Mouse (Mus musculus) left cerebral cortex, postnatal 25 days (tissue): Measurements from ENCODE around the gene Lama2. TPM values are rescaled to one million over a fixed set of nuclear protein-coding genes. Genes with fewer than 3 reads are reported as not detected.
A peak's percentile ranks its signal among the peaks of the same experiment; 100 is the strongest.
"Not testable (repeated sequence)": the region's sequence is repeated elsewhere in the genome, so short reads cannot be mapped to it uniquely, and the experiment has no call there.

ENCODE experiments used
- DNase-seq, 2 experiments: peaks; one replicate each; pipeline ENCODE4 v3.0.0; 2022; ENCODE audit warnings: low spot score in 2 of 2, mixed read lengths in 1 of 2
- intact Hi-C: fragments of 180-260 bp; cut with DNase I; formaldehyde crosslinking; loops from one replicate; pipeline ENCODE4 v1.15.1; 2025
- total RNA-seq, 2 experiments: library from RNA; stranded (reverse); gene quantifications; 2 replicates each; pipeline ENCODE4 v1.2.3; 2021

The Lama2 gene
- total RNA-seq, 2 experiments from 2014 or later, result 6.8 to 7.1 TPM

- intact Hi-C loops, result no loop called here
- no peak for DNase-seq
Measured at GRCm38 (mm10) chr10:27101800-27102353, 517.7 kb downstream of the Lama2 start.

GRCm38 (mm10) chr10:27077113-27077512 is 542.4 kb downstream of the Lama2 start:
- no peak for DNase-seq
- intact Hi-C loops, result no loop called here

GRCm38 (mm10) chr10:27068794-27069435 is 550.6 kb downstream of the Lama2 start:
- intact Hi-C loops, result no loop called here
- DNase-seq, result no peak

- intact Hi-C loops, result no loop called here
- no peak for DNase-seq
Measured at GRCm38 (mm10) chr10:27063671-27064070, 555.9 kb downstream of the Lama2 start.

GRCm38 (mm10) chr10:27054488-27054887 is 565.1 kb downstream of the Lama2 start:
- intact Hi-C loops, result no loop called here
- DNase-seq, result no peak

GRCm38 (mm10) chr10:27047196-27047595 is 572.4 kb downstream of the Lama2 start:
- peak; percentile 23 to 50 for DNase-seq
- intact Hi-C loops, result no loop called here

GRCm38 (mm10) chr10:27041812-27042211 is 577.7 kb downstream of the Lama2 start:
- no peak for DNase-seq
- intact Hi-C loops, result no loop called here

- no peak for DNase-seq
- intact Hi-C loops, result no loop called here
Measured at GRCm38 (mm10) chr10:27022707-27023106, 596.9 kb downstream of the Lama2 start.

- no peak for DNase-seq
- intact Hi-C loops, result no loop called here
Measured at GRCm38 (mm10) chr10:27012804-27013365, 606.7 kb downstream of the Lama2 start.

GRCm38 (mm10) chr10:27007364-27007763 is 612.2 kb downstream of the Lama2 start:
- intact Hi-C loops, result no loop called here
- DNase-seq, result no peak

- intact Hi-C loops, result no loop called here
- DNase-seq, result no peak
Measured at GRCm38 (mm10) chr10:27005716-27006115, 613.8 kb downstream of the Lama2 start.

GRCm38 (mm10) chr10:27001554-27002178 is 617.9 kb downstream of the Lama2 start:
- no peak for DNase-seq
- intact Hi-C loops, result no loop called here

- intact Hi-C loops, result loop anchor here (5.0 kb wide), 3 partner anchors 284 to 624 kb away; no protein-coding TSS in a partner anchor
Measured at GRCm38 (mm10) chr10:26996684-26997083, 622.9 kb downstream of the Lama2 start.

GRCm38 (mm10) chr10:26995987-26996386 is 623.6 kb downstream of the Lama2 start:
- DNase-seq, result no peak
- intact Hi-C loops, result loop anchor here (2.0 to 5.0 kb wide), 4 partner anchors 77 to 624 kb away; no protein-coding TSS in a partner anchor

More at GRCm38 (mm10) chr10:26996684-26997083, 622.9 kb downstream of the Lama2 start:
- no peak for DNase-seq

- DNase-seq, result peak; percentile 69 to 73
- intact Hi-C loops, result loop anchor here (2.0 to 5.0 kb wide), 4 partner anchors 77 to 623 kb away; no protein-coding TSS in a partner anchor
Measured at GRCm38 (mm10) chr10:26995182-26995975, 624.2 kb downstream of the Lama2 start.

GRCm38 (mm10) chr10:26993971-26994761 is 625.4 kb downstream of the Lama2 start:
- intact Hi-C loops, result loop anchor here (2.0 kb wide), 1 partner anchor 75 kb away; no protein-coding TSS in a partner anchor
- DNase-seq, result no peak

- DNase-seq, result no peak
- intact Hi-C loops, result no loop called here
Measured at GRCm38 (mm10) chr10:26985451-26985850, 634.1 kb downstream of the Lama2 start.

GRCm38 (mm10) chr10:26984082-26984481 is 635.5 kb downstream of the Lama2 start:
- DNase-seq, intact Hi-C loops: not testable (repeated sequence)

GRCm38 (mm10) chr10:26983583-26983982 is 636.0 kb downstream of the Lama2 start:
- intact Hi-C loops, result no loop called here
- no peak for DNase-seq
